Mouse (Mus musculus) left cerebral cortex, adult 18-20 months (tissue): Measurements from ENCODE around the gene Cidec. TPM values are rescaled to one million over a fixed set of nuclear protein-coding genes. Genes with fewer than 3 reads are reported as not detected.

Source experiments
- DNase-seq, 2 experiments: peaks; one replicate each; pipeline ENCODE4 v3.0.0; 2021 to 2022; ENCODE audit warnings: low spot score in 2 of 2, mixed read lengths in 1 of 2
- total RNA-seq, 2 experiments: library from RNA; stranded (reverse); gene quantifications; 2 replicates each; pipeline ENCODE4 v1.2.3; 2021

The Cidec gene
- total RNA-seq, 2 experiments from 2014 or later: not detected

GRCm38 (mm10) chr6:113410001-113410400, 25.6 kb downstream of the Cidec start:
- no peak for DNase-seq

- no peak for DNase-seq
These were observed 28.9 kb downstream of the Cidec start for GRCm38 (mm10) chr6:113406683-113407082.

GRCm38 (mm10) chr6:113405483-113405882, 30.1 kb downstream of the Cidec start:
- peak; percentile 59 to 75 for DNase-seq

GRCm38 (mm10) chr6:113404649-113405448, 30.7 kb downstream of the Cidec start:
- peak in 1 of 2 experiments; percentile 28 for DNase-seq

- DNase-seq: peak in 1 of 2 experiments; percentile 47
These were observed 33.5 kb downstream of the Cidec start for GRCm38 (mm10) chr6:113402094-113402493.

- no peak for DNase-seq
These were observed 39.1 kb downstream of the Cidec start for GRCm38 (mm10) chr6:113396270-113397030.

GRCm38 (mm10) chr6:113395501-113395900, 40.1 kb downstream of the Cidec start:
- DNase-seq: no peak

GRCm38 (mm10) chr6:113394811-113395210, 40.7 kb downstream of the Cidec start:
- DNase-seq: no peak

GRCm38 (mm10) chr6:113393951-113394350, 41.6 kb downstream of the Cidec start:
- no peak for DNase-seq

- DNase-seq: peak; percentile 22 to 56
These were observed 43.0 kb downstream of the Cidec start for GRCm38 (mm10) chr6:113392387-113393071.

- no peak for DNase-seq
These were observed 43.6 kb downstream of the Cidec start for GRCm38 (mm10) chr6:113392015-113392386.

GRCm38 (mm10) chr6:113390715-113391114, 44.8 kb downstream of the Cidec start:
- DNase-seq: no peak

GRCm38 (mm10) chr6:113388960-113389359, 46.6 kb downstream of the Cidec start, which contains the start of gene Ttll3:
Gene Ttll3 (plus strand): TSS chr6:113389260.
- DNase-seq: no peak

- no peak for DNase-seq
These were observed 49.5 kb downstream of the Cidec start for GRCm38 (mm10) chr6:113386025-113386424.

GRCm38 (mm10) chr6:113385160-113385714, 50.3 kb downstream of the Cidec start:
- DNase-seq: no peak

GRCm38 (mm10) chr6:113384351-113384927, 51.1 kb downstream of the Cidec start:
- DNase-seq: no peak

GRCm38 (mm10) chr6:113380480-113380879, 55.1 kb downstream of the Cidec start:
- no peak for DNase-seq

- DNase-seq: no peak
These were observed 56.3 kb downstream of the Cidec start for GRCm38 (mm10) chr6:113379246-113379645.

GRCm38 (mm10) chr6:113377496-113378385, 57.8 kb downstream of the Cidec start, which contains the start of the genes Tada3 and Arpc4:
Gene Tada3 (minus strand): TSS chr6:113377883.
Gene Arpc4 (plus strand): TSS chr6:113378115.
- DNase-seq: peak; percentile 87 to 90

GRCm38 (mm10) chr6:113377172-113377495, 58.4 kb downstream of the Cidec start:
- DNase-seq: no peak
